Mouse (Mus musculus) neural tube, embryonic 14.5 days (tissue): ENCODE measurements around the gene Cfap298. TPM values are rescaled to one million over a fixed set of nuclear protein-coding genes. Genes with fewer than 3 reads are reported as not detected.

Source experiments
- ATAC-seq: fragments of 200-750 bp; cut with Nextera tagmentation; 2 replicates; pipeline ENCODE4 v1.8.0; 2017; ENCODE audit warnings: low read depth, mild to moderate bottlenecking, moderate TSS enrichment, moderate library complexity
- H3K27ac ChIP-seq: fragments of 300-500 bp; sonication (generic); 2 replicates; pipeline ENCODE4 v1.5.1; 2014; ENCODE audit warnings: low read depth, mild to moderate bottlenecking, control low read depth, low read length, moderate library complexity, mixed read lengths
- H3K27me3 ChIP-seq: fragments of 300-500 bp; sonication (generic); 2 replicates; pipeline ENCODE4 v1.6.1; 2014; ENCODE audit warnings: low read length; ENCODE audit not compliant: control insufficient read depth, insufficient read depth
- H3K36me3 ChIP-seq: fragments of 300-500 bp; sonication (generic); 2 replicates; pipeline ENCODE4 v1.6.1; 2014; ENCODE audit warnings: low read length, mixed read lengths; ENCODE audit not compliant: control insufficient read depth, insufficient read depth
- H3K4me1 ChIP-seq: fragments of 300-500 bp; sonication (generic); 2 replicates; pipeline ENCODE4 v1.6.1; 2014; ENCODE audit warnings: low read length; ENCODE audit not compliant: control insufficient read depth, insufficient read depth
- H3K4me2 ChIP-seq: fragments of 300-500 bp; sonication (generic); 2 replicates; pipeline ENCODE4 v1.6.1; 2014; ENCODE audit warnings: mild to moderate bottlenecking, low read depth, low read length, control low read depth
- H3K4me3 ChIP-seq: fragments of 300-500 bp; sonication (generic); 2 replicates; pipeline ENCODE4 v1.5.1; 2014; ENCODE audit warnings: low read depth, low read length, control low read depth, mixed read lengths
- H3K9ac ChIP-seq: fragments of 300-500 bp; sonication (generic); replicated peaks from 2 replicates; pipeline ENCODE4 v1.6.1; 2014; ENCODE audit warnings: low read depth, mild to moderate bottlenecking, control low read depth, low read length, mixed read lengths
- H3K9me3 ChIP-seq: fragments of 300-500 bp; sonication (generic); 2 replicates; pipeline ENCODE4 v1.6.1; 2016; ENCODE audit warnings: low read length; ENCODE audit not compliant: control insufficient read depth
- WGBS: fragments of 180-500 bp; shearing (Covaris S2); extraction: QIAGEN DNeasy Blood & Tissue Kit; methylation state at CpG from one replicate; pipeline ENCODE4 v1.1.7; 2014; 5-methylcytosine and 5-hydroxymethylcytosine counted together
- polyA plus RNA-seq: library from polyadenylated mRNA; unstranded; fragments of >200 nt; fragmentation: Nextera tagmentation; extraction: Ambion mirVana; gene quantifications from 2 replicates; pipeline ENCODE4 v1.2.1, GENCODE M21; 2014

Gene Cfap298
- polyA plus RNA-seq, 1 experiment from 2014 or later, result 46.2 TPM

GRCm38 (mm10) chr16:90953147-90953546 lies 18.2 kb upstream of the Cfap298 start:
- no peaks in the 10 kb centered on the region for H3K4me1 ChIP-seq
- peaks cover 33% of the 10 kb centered on the region for H3K36me3 ChIP-seq
- no peak overlapping the region for H3K27ac ChIP-seq
- no peaks in the 10 kb centered on the region for H3K9me3 ChIP-seq
- H3K27me3 ChIP-seq, result no peaks in the 10 kb centered on the region
- no peak for ATAC-seq
- H3K9ac ChIP-seq, result no peak overlapping the region
- H3K4me3 ChIP-seq, result no peak overlapping the region
- no peak overlapping the region for H3K4me2 ChIP-seq
- WGBS, result 90% methylated on average over 9 of the region's 9 CpGs

DNA sequence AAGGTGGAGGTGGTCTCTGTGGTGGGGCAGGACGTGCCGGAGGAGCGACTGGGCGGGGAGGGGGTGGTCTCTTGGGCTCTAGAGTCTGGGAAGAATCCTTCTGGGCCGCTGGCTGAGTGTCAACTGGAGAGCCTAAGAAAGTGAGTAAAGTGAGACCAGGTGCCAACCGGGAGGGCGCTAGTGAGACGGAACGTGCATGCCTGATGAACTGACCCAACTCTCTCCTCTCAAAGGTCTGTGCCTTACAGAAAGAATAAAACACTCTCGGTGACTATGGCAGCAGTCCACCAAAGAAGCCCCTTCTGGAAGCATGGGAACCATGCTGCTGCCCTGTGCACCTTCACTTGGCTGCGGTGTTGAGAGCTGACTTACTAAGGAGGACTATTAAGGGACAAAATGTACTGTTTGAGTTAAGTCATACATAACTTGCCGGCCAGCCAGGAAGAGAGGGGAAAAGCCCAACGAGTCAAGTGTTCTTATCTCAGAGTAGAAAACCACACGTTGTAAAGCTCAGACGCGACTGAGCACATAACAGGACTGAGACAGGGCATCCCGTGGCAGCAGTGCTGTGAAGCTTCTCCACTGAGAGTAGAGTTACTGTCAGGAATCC lies 15.5 kb upstream of the Cfap298 start:
- no peaks in the 10 kb centered on the region for H3K4me1 ChIP-seq
- no peak overlapping the region for H3K9ac ChIP-seq
- no peak for ATAC-seq
- no peak overlapping the region for H3K4me2 ChIP-seq
- H3K27me3 ChIP-seq, result no peaks in the 10 kb centered on the region
- 66% methylated on average over 17 of the region's 17 CpGs for WGBS
- no peaks in the 10 kb centered on the region for H3K9me3 ChIP-seq
- no peak overlapping the region for H3K4me3 ChIP-seq
- no peak overlapping the region for H3K27ac ChIP-seq
- peaks cover 34% of the 10 kb centered on the region for H3K36me3 ChIP-seq

- H3K27ac ChIP-seq, result no peak overlapping the region
- no peaks in the 10 kb centered on the region for H3K4me1 ChIP-seq
- no peak for ATAC-seq
- H3K36me3 ChIP-seq, result peaks cover 53% of the 10 kb centered on the region
- no peak overlapping the region for H3K4me2 ChIP-seq
- H3K27me3 ChIP-seq, result no peaks in the 10 kb centered on the region
- no peak overlapping the region for H3K4me3 ChIP-seq
- no peak overlapping the region for H3K9ac ChIP-seq
- 85% methylated on average over 8 of the region's 8 CpGs for WGBS
- H3K9me3 ChIP-seq, result no peaks in the 10 kb centered on the region
Measured at GRCm38 (mm10) chr16:90946977-90947376, 12.1 kb upstream of the Cfap298 start.

DNA sequence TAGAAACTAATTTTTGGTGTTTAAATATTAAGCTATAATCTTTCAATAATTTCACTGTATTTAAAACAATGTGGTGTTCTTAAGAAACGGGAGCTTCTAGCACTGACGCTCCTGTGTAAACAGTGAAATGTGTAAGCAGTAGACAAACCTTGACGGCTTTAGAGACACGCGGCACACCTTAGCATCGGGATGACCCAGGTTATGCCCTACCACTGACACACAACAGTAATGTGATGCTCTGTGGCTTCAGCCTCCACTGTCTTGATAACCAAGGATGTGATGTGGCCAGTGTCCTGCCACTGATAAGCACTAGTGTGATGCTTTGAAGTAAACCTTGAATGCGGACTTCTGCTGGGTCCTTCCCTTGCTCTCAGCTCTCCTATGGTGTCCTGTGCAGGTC lies 6.3 kb upstream of the Cfap298 start:
- 94% methylated on average over 7 of the region's 7 CpGs for WGBS
- ATAC-seq, result no peak
- peaks cover 47% of the 10 kb centered on the region for H3K36me3 ChIP-seq

DNA sequence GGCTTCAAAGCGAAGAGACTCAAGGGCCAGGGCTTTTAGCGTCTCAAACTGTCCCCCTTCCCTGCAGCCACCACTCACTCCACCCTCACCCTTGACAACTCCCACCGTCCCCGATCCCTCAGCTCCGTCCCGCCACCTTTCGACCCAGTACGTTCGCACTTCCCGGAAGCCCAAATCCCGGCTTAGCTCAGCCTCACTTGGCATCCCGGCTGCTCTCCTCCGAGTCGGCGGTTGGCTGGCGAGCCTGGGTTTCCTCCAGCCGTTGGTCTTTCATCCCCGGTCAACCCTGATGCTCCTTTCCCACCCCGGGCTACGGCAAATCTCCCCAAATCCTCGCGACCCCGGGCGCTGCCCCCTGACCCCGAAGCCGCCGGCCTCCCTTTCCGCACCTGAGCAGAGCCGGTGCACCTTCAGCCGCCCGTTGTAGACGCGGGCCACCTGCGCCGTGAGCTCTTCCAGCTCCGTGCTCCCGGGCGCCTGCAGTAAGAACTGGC lies 674 bp downstream of the Cfap298 start:
- peak; percentile 59 for ATAC-seq
- Histone ChIP-seq H3K4me1 (peaks cover 5% of the 10 kb centered on the region; the same call in 1 of the 2 replicates), H3K36me3 (peaks cover 15% of the 10 kb centered on the region), H3K4me3 (peak overlapping the region; percentile 86), H3K9ac (peak overlapping the region; percentile 72), H3K9me3 (no peaks in the 10 kb centered on the region), H3K4me2 (peak overlapping the region; percentile 77), H3K27me3 (no peaks in the 10 kb centered on the region), H3K27ac (peak overlapping the region; percentile 81)
- under 1% methylated on average over 38 of the region's 38 CpGs for WGBS

More for the DNA sequence above, 6.3 kb upstream of the Cfap298 start:
- H3K27ac ChIP-seq, result no peak overlapping the region
- no peak overlapping the region for H3K4me3 ChIP-seq
- no peaks in the 10 kb centered on the region for H3K9me3 ChIP-seq
- H3K4me1 ChIP-seq, result no peaks in the 10 kb centered on the region
- no peaks in the 10 kb centered on the region for H3K27me3 ChIP-seq
- no peak overlapping the region for H3K9ac ChIP-seq
- no peak overlapping the region for H3K4me2 ChIP-seq

DNA sequence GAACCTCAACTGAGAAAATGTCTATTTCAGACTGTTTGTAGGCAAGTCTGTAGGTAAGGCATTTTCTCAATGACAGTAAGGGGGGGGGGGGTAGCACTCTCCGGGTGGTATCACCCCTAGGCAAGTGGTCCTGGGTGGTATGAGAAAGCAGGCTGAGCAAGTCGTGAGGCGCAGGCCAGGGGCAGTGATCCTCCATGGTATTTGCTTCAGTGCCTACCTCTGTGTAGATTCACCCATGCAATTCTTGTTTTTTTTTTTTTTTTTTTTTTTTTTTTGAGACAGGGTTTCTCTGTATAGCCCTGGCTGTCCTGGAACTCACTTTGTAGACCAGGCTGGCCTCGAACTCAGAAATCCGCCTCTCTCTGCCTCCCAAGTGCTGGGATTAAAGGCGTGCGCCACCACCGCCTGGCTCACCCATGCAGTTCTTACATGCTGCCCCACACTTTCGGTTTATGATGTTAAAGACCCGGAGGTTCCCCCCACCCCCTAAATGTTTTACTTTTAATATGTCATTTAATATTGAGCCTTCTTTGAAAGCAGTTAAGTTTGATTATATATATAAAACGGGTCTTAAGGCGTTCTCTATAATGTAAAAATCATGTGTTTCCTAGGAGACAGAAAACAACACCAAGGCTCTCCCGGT lies 1.3 kb downstream of the Cfap298 start:
- Histone ChIP-seq H3K4me1 (peaks cover 5% of the 10 kb centered on the region; the same call in 1 of the 2 replicates), H3K36me3 (peaks cover 17% of the 10 kb centered on the region), H3K4me3 (peak overlapping the region; percentile 86), H3K9me3 (no peaks in the 10 kb centered on the region), H3K9ac (peak overlapping the region; percentile 72), H3K27me3 (no peaks in the 10 kb centered on the region), H3K4me2 (peak overlapping the region; percentile 77), H3K27ac (no peak overlapping the region; the same call in 1 of the 2 replicates)
- no peak for ATAC-seq
- 35% methylated on average over 13 of the region's 13 CpGs for WGBS

DNA sequence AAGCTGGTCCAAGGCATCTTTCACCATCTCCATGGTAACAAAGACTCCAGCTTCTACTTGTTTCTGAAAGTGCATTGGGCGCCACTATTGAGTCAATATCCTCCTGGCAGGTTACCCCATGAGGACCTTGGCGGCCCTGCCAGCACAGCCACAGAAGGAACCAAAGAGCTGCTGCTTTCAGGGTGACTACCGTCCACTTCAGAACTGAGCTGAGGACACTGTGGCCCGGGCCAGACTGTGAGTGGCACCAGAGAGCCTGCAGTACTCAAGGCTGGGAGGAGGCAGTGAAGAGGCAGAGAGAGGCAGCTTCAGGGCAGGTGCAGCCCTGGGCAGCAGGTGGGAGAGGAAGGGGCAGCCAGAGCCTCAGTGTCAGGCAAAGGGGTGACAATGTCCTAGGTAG lies 7.5 kb downstream of the Cfap298 start:
- WGBS, result 87% methylated on average over 4 of the region's 4 CpGs
- ATAC-seq, result no peak
- H3K4me1 ChIP-seq, result no peaks in the 10 kb centered on the region
- H3K27me3 ChIP-seq, result no peaks in the 10 kb centered on the region
- no peaks in the 10 kb centered on the region for H3K9me3 ChIP-seq
- H3K36me3 ChIP-seq, result peaks cover 3% of the 10 kb centered on the region; the same call in 1 of the 2 replicates
- H3K27ac ChIP-seq, result no peak overlapping the region
- no peak overlapping the region for H3K4me3 ChIP-seq
- H3K4me2 ChIP-seq, result no peak overlapping the region
- H3K9ac ChIP-seq, result no peak overlapping the region

DNA sequence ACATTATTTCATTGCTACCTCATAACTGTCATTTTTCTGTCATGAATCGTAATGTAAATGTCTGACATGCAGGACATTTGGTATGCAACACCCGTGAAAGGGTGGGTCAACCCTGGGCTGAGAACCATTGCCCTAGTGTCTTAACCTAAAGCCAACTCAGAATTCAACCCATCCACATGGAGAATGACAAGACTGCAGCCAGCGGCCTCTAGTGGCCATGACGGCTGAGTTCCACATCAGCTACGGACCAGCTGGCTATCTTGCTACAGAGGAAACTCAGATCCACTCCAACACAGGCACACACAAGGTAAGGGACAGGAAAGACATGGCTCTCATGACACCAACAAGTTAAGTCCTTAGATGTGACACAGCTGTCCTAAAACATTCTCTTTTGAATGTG lies 9.5 kb downstream of the Cfap298 start:
- no peak overlapping the region for H3K4me3 ChIP-seq
- H3K4me1 ChIP-seq, result no peaks in the 10 kb centered on the region
- no peaks in the 10 kb centered on the region for H3K9me3 ChIP-seq
- 28% methylated on average over 5 of the region's 5 CpGs for WGBS
- H3K36me3 ChIP-seq, result peaks cover 3% of the 10 kb centered on the region; the same call in 1 of the 2 replicates
- H3K27me3 ChIP-seq, result no peaks in the 10 kb centered on the region
- H3K4me2 ChIP-seq, result no peak overlapping the region
- H3K27ac ChIP-seq, result no peak overlapping the region
- ATAC-seq, result peak; percentile 56
- H3K9ac ChIP-seq, result no peak overlapping the region
